Mouse (Mus musculus): ENCODE results near the gene Gjb3. TPM values are rescaled to one million over a fixed set of nuclear protein-coding genes. Genes with fewer than 3 reads are reported as not detected.

Gjb3 gene
- polyA plus RNA-seq, 1 experiment from 2014 or later = 0.34 TPM

DNA sequence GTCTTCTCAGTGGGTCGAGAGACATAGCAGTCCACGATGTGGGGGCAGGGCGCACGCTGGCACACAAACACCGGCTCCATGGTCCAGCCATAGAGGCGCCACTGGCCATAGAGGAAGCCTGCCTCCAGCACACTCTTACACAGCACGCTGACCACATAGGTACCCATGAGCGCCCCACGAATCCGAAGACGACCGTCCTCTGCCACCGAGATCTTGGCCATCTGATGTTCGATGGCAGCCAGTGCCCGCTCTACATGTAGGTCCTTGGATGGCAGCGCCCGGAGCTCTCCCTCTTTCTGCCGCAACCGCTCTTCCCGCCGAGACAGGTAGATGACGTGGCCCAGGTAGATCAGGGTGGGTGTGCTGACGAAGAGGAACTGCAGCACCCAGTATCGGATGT, 18.3 kb downstream of the Gjb3 start:
- WGBS (ENCODE audit: insufficient replicate concordance) = 66% methylated on average over 24 of the region's 24 CpGs
- Histone ChIP-seq H3K27ac (ENCODE audit: low read depth) (no peak overlapping the region), H3K4me1 (ENCODE audit: insufficient read depth) (0 out of 2 replicates have a peak, but pooled peaks cover 3% of the 10 kb centered on the region), H3K4me3 (ENCODE audit: low read depth, low read length) (no peak overlapping the region), H3K4me2 (ENCODE audit: low read depth, low read length) (no peak overlapping the region), H3K36me3 (replicated peaks; ENCODE audit: insufficient read depth, low read length) (no peaks in the 10 kb centered on the region), H3K27me3 (ENCODE audit: insufficient read depth, low read length) (peaks cover 20% of the 10 kb centered on the region; the same call in 1 of the 2 replicates), H3K9me3 (ENCODE audit: low read length) (no peaks in the 10 kb centered on the region), H3K9ac (replicated peaks) (no peak overlapping the region)
- TF ChIP-seq CTCF (IDR thresholded peaks at IDR 0.05; ENCODE audit: low read depth) (no peak), EP300 (IDR thresholded peaks at IDR 0.05; ENCODE audit: low read depth) (no peak)
- no peak for DNase-seq
- no peak for ATAC-seq

- Histone ChIP-seq H3K36me3 (replicated peaks; ENCODE audit: insufficient read depth, low read length) (no peaks in the 10 kb centered on the region), H3K4me2 (ENCODE audit: low read depth, low read length) (no peak overlapping the region), H3K4me3 (ENCODE audit: low read depth, low read length) (no peak overlapping the region), H3K9ac (replicated peaks) (no peak overlapping the region), H3K4me1 (ENCODE audit: insufficient read depth) (0 out of 2 replicates have a peak, but pooled peaks cover 3% of the 10 kb centered on the region), H3K9me3 (ENCODE audit: low read length) (no peaks in the 10 kb centered on the region), H3K27me3 (ENCODE audit: insufficient read depth, low read length) (peaks cover 20% of the 10 kb centered on the region; the same call in 1 of the 2 replicates), H3K27ac (ENCODE audit: low read depth) (no peak overlapping the region)
- TF ChIP-seq CTCF (IDR thresholded peaks at IDR 0.05; ENCODE audit: low read depth) (no peak), EP300 (IDR thresholded peaks at IDR 0.05; ENCODE audit: low read depth) (no peak)
- ATAC-seq (no peak), DNase-seq (no peak)
- WGBS (ENCODE audit: insufficient replicate concordance) = 55% methylated on average over 9 of the region's 9 CpGs
Measured at GRCm38 (mm10) chr4:127311561-127311960, 19.1 kb downstream of the Gjb3 start.

DNA sequence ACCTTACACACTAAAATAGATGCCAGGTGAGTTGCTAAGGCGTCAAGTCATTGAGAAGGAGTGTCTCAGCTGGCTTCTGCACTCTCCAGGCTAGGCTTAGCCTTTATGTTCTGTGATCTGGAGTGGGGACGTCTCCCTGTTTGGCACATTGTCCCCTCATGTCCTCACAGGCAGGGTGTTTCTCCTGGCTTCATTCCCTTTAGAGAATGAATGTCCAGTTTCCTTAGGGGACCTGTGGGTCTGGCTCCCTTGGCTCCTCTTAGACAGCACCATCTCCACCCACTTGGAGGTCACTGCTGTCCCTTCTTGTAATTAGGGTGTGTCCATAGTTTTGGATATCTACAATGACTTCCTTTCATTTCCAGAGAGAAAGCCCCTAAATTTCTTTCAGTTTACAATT, 23.7 kb downstream of the Gjb3 start:
- ATAC-seq = no peak
- no peak for TF ChIP-seq EP300 (IDR thresholded peaks at IDR 0.05; ENCODE audit: low read depth)
- 51% methylated on average over 2 of the region's 2 CpGs for WGBS (ENCODE audit: insufficient replicate concordance)

DNA sequence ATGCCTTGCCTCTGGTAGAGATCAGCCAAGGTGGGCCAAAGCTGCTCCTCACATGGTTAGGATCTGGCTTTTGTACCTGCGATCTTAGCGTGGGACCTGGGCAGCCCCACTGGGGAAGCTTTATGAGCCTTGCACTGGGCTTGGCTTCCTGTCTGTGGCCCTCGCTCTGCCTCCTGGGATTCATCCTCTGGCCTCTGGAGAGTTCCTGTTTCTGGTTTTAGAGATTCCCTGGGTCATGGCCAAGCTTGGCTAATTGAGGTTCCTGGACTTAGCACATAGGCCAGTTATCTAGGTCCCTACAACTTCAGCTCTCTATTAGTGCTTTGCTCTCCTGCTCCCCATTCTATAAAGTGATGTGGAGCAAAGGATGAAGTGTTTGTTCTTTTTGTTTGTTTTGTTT, 26.8 kb downstream of the Gjb3 start:
- Histone ChIP-seq H3K27me3 (ENCODE audit: insufficient read depth, low read length) (no peaks in the 10 kb centered on the region), H3K4me2 (ENCODE audit: low read depth, low read length) (no peak overlapping the region), H3K4me1 (ENCODE audit: insufficient read depth) (no peaks in the 10 kb centered on the region), H3K27ac (ENCODE audit: low read depth) (no peak overlapping the region), H3K36me3 (replicated peaks; ENCODE audit: insufficient read depth, low read length) (no peaks in the 10 kb centered on the region), H3K9me3 (ENCODE audit: low read length) (no peaks in the 10 kb centered on the region), H3K4me3 (ENCODE audit: low read depth, low read length) (no peak overlapping the region), H3K9ac (replicated peaks) (no peak overlapping the region)
- TF ChIP-seq EP300 (IDR thresholded peaks at IDR 0.05; ENCODE audit: low read depth) (no peak), CTCF (IDR thresholded peaks at IDR 0.05; ENCODE audit: low read depth) (no peak)
- DNase-seq = no peak
- ATAC-seq = no peak
- WGBS (ENCODE audit: insufficient replicate concordance) = 32% methylated on average over 3 of the region's 3 CpGs

More for the DNA sequence above, 23.7 kb downstream of the Gjb3 start:
- no peaks in the 10 kb centered on the region for H3K27me3 ChIP-seq (ENCODE audit: insufficient read depth, low read length)
- H3K36me3 ChIP-seq (replicated peaks; ENCODE audit: insufficient read depth, low read length) = no peaks in the 10 kb centered on the region
- DNase-seq = no peak
- no peaks in the 10 kb centered on the region for H3K9me3 ChIP-seq (ENCODE audit: low read length)
- no peak overlapping the region for H3K27ac ChIP-seq (ENCODE audit: low read depth)
- no peaks in the 10 kb centered on the region for H3K4me1 ChIP-seq (ENCODE audit: insufficient read depth)
- no peak overlapping the region for H3K9ac ChIP-seq (replicated peaks)
- H3K4me3 ChIP-seq (ENCODE audit: low read depth, low read length) = no peak overlapping the region
- H3K4me2 ChIP-seq (ENCODE audit: low read depth, low read length) = no peak overlapping the region

- no peaks in the 10 kb centered on the region for H3K9me3 ChIP-seq (ENCODE audit: low read length)
- 63% methylated on average over 5 of the region's 5 CpGs for WGBS (ENCODE audit: insufficient replicate concordance)
Measured at GRCm38 (mm10) chr4:127300503-127300902, 30.1 kb downstream of the Gjb3 start.

DNA sequence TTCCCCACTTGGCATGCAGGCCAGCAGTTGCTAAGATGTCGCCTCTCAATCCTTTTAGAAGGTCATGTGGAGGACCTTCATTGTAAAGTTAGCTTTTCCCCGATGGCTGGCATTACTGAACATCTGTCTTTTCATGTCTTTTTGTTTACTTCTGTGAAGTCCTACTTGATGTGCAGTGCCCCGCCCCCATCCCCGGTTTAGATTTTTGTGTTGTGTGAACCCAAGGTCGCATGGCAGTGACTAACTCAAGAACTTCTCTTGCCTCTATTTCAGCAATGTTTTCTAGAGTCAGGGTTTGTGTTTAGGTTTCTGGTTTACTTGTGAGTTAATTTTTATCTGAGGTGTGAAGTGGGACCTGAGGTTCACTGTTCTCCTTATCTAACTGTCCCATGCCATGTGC, 38.0 kb downstream of the Gjb3 start:
- Histone ChIP-seq H3K36me3 (replicated peaks; ENCODE audit: insufficient read depth, low read length) (no peaks in the 10 kb centered on the region), H3K4me2 (ENCODE audit: low read depth, low read length) (no peak overlapping the region), H3K9ac (replicated peaks) (no peak overlapping the region), H3K27me3 (ENCODE audit: insufficient read depth, low read length) (no peaks in the 10 kb centered on the region), H3K4me3 (ENCODE audit: low read depth, low read length) (no peak overlapping the region), H3K9me3 (ENCODE audit: low read length) (no peaks in the 10 kb centered on the region), H3K27ac (ENCODE audit: low read depth) (no peak overlapping the region), H3K4me1 (ENCODE audit: insufficient read depth) (no peaks in the 10 kb centered on the region)
- DNase-seq (no peak), ATAC-seq (no peak)
- 72% methylated on average over 5 of the region's 5 CpGs for WGBS (ENCODE audit: insufficient replicate concordance)
- no peak for TF ChIP-seq EP300 (IDR thresholded peaks at IDR 0.05; ENCODE audit: low read depth)
- no peak for TF ChIP-seq CTCF (IDR thresholded peaks at IDR 0.05; ENCODE audit: low read depth)

More at GRCm38 (mm10) chr4:127300503-127300902, 30.1 kb downstream of the Gjb3 start:
- no peaks in the 10 kb centered on the region for H3K36me3 ChIP-seq (replicated peaks; ENCODE audit: insufficient read depth, low read length)
- no peaks in the 10 kb centered on the region for H3K4me1 ChIP-seq (ENCODE audit: insufficient read depth)
- H3K9ac ChIP-seq (replicated peaks) = no peak overlapping the region
- no peak overlapping the region for H3K4me2 ChIP-seq (ENCODE audit: low read depth, low read length)
- H3K27me3 ChIP-seq (ENCODE audit: insufficient read depth, low read length) = no peaks in the 10 kb centered on the region
- TF ChIP-seq CTCF (IDR thresholded peaks at IDR 0.05; ENCODE audit: low read depth) (no peak), EP300 (IDR thresholded peaks at IDR 0.05; ENCODE audit: low read depth) (no peak)
- ATAC-seq = no peak
- no peak for DNase-seq
- H3K27ac ChIP-seq (ENCODE audit: low read depth) = no peak overlapping the region
- no peak overlapping the region for H3K4me3 ChIP-seq (ENCODE audit: low read depth, low read length)

- no peak overlapping the region for H3K4me3 ChIP-seq (ENCODE audit: low read depth, low read length)
- no peak for DNase-seq
- WGBS (ENCODE audit: insufficient replicate concordance) = 53% methylated on average over 6 of the region's 6 CpGs
- H3K4me2 ChIP-seq (ENCODE audit: low read depth, low read length) = no peak overlapping the region
- no peaks in the 10 kb centered on the region for H3K4me1 ChIP-seq (ENCODE audit: insufficient read depth)
- no peak overlapping the region for H3K9ac ChIP-seq (replicated peaks)
- H3K27me3 ChIP-seq (ENCODE audit: insufficient read depth, low read length) = no peaks in the 10 kb centered on the region
- TF ChIP-seq CTCF (IDR thresholded peaks at IDR 0.05; ENCODE audit: low read depth) = no peak
- H3K9me3 ChIP-seq (ENCODE audit: low read length) = no peaks in the 10 kb centered on the region
- no peak for ATAC-seq
- H3K27ac ChIP-seq (ENCODE audit: low read depth) = no peak overlapping the region
- no peaks in the 10 kb centered on the region for H3K36me3 ChIP-seq (replicated peaks; ENCODE audit: insufficient read depth, low read length)
Measured at GRCm38 (mm10) chr4:127289039-127289548, 41.5 kb downstream of the Gjb3 start.

All from liver, postnatal 0 days (tissue).